Mouse (Mus musculus) lung, adult 2 months (tissue): ENCODE measurements around the gene 1700029P11Rik.

Experiments
- CTCF ChIP-seq: fragments of 200-500 bp; IDR thresholded peaks from 2 replicates; pipeline ENCODE4 v1.5.1; 2011; ENCODE audit warnings: mild to moderate bottlenecking, low read length, control low read depth; ENCODE audit not compliant: insufficient read depth
- POLR2A ChIP-seq: fragments of 200-500 bp; IDR thresholded peaks from 2 replicates; pipeline ENCODE4 v1.6.1; 2011; ENCODE audit warnings: low read depth, mild to moderate bottlenecking, control low read depth, low read length, borderline replicate concordance; ENCODE audit errors: extremely low read depth

- TF ChIP-seq CTCF (peak; percentile 79), POLR2A (no peak)
These were observed 9.2 kb downstream of the 1700029P11Rik start for GRCm38 (mm10) chr15:81989371-81990062.
